Mouse (Mus musculus): ENCODE data around the gene Timp3.
A peak's percentile ranks its signal among the peaks of the same experiment; 100 is the strongest.

DNA sequence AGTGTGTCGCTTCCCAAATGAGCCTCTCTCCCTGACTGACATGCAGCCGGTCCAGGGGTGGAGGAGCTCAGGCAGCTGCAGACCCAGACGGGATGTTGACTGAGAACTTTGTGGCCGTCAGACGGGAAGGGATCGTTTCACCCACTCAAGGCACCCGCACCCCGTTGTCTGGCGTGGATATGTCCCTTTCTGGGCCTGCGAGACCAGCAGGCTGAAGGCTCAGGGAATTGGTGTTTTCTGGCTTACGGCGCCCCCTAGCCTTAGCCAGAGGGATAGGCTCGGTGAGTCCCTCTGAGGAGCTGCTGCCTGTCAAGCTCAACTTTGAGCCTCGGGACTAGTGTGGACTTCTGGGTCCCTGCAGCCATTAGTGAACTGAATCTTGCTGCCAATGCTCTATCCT is 4.1 kb upstream of the Timp3 start:
- TF ChIP-seq POLR2A (IDR thresholded peaks at IDR 0.05; ENCODE audit: insufficient read depth, low read length): no peak
- peak; percentile 87 for TF ChIP-seq CTCF (IDR thresholded peaks at IDR 0.05; ENCODE audit: low read depth, low read length)
- no peak for TF ChIP-seq EP300 (IDR thresholded peaks at IDR 0.05; ENCODE audit: insufficient read depth, low read depth, low read length)

All from ES-Bruce4 (cell line).